Mouse (Mus musculus): ENCODE measurements at regions not wholly inside any gene's neighbourhood (a gene's known extent, or its start where the extent isn't known, plus 50 kb on each side); places are given as distances from the start of the nearest gene placed in this dataset.
A peak's percentile ranks its signal among the peaks of the same experiment; 100 is the strongest.

DNA sequence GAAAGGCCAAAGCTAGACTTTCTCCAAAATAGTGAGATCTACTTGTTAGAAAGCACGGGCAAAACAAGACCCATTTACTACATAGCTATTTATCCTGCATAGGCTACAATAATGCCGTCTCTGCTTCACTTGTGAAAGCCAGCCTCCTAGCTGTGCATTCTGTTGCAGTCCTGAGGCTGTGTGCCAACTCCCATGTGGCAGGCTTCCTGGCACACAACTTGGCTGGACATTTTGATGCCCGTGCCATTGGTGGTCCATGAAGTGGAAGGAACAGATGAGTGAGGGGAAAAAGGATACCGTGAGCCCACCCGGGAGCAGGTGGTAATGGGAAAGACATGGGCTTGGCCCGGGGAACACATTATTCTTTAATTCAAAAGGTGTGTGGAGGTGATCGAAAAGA lies 120.4 kb downstream of the Csl start:
- Histone ChIP-seq H3K9ac (ENCODE audit: low read depth, poor library complexity, severe bottlenecking) (no peak overlapping the region), H3K9me3 (replicated peaks; ENCODE audit: control insufficient read depth, insufficient read depth, low read length, poor library complexity, severe bottlenecking) (no peaks in the 10 kb centered on the region), H3K27me3 (ENCODE audit: control insufficient read depth, insufficient read depth, low read length, poor library complexity, severe bottlenecking) (no peaks in the 10 kb centered on the region; the same call in 1 of the 2 replicates), H3K36me3 (ENCODE audit: control insufficient read depth, insufficient read depth, low read length, poor library complexity, severe bottlenecking) (no peaks in the 10 kb centered on the region), H3K4me1 (ENCODE audit: control insufficient read depth, insufficient read depth, low read length) (no peaks in the 10 kb centered on the region), H3K4me3 (ENCODE audit: low read depth, low read length) (no peak overlapping the region), H3K27ac (ENCODE audit: insufficient read depth, low read length) (no peak overlapping the region)
- no peak for TF ChIP-seq POLR2A (IDR thresholded peaks at IDR 0.05; ENCODE audit: insufficient read depth, low read length)
- no peak for TF ChIP-seq CTCF (IDR thresholded peaks at IDR 0.05; ENCODE audit: low read depth, low read length)
- no peak for TF ChIP-seq EP300 (IDR thresholded peaks at IDR 0.05; ENCODE audit: insufficient read depth, low read depth, low read length)

DNA sequence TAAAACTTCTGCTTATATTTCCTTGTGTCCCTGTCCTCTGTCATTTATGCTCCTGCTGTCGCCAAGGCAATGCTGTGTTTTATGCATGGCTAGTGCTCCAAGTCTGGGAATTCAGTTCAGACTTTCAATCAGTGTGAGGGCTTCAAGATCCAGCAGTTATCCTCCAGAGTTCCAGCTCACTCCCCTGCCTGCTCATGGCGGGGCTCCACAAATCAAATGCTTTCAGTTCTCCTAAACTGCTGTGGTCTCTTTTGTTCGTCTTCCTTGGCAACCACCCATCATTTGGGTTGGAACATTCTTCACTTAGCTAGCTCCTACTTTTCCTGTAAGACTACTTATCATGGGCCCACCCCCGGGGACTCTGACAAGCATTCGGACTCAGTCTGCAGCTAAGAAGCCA lies 120.0 kb downstream of the Csl start:
- no peak for TF ChIP-seq EP300 (IDR thresholded peaks at IDR 0.05; ENCODE audit: insufficient read depth, low read depth, low read length)
- TF ChIP-seq CTCF (IDR thresholded peaks at IDR 0.05; ENCODE audit: low read depth, low read length) = no peak
- TF ChIP-seq POLR2A (IDR thresholded peaks at IDR 0.05; ENCODE audit: insufficient read depth, low read length) = no peak
- Histone ChIP-seq H3K4me3 (ENCODE audit: low read depth, low read length) (no peak overlapping the region), H3K27me3 (ENCODE audit: control insufficient read depth, insufficient read depth, low read length, poor library complexity, severe bottlenecking) (no peaks in the 10 kb centered on the region; the same call in 1 of the 2 replicates), H3K36me3 (ENCODE audit: control insufficient read depth, insufficient read depth, low read length, poor library complexity, severe bottlenecking) (no peaks in the 10 kb centered on the region), H3K4me1 (ENCODE audit: control insufficient read depth, insufficient read depth, low read length) (no peaks in the 10 kb centered on the region), H3K9ac (ENCODE audit: low read depth, poor library complexity, severe bottlenecking) (no peak overlapping the region), H3K27ac (ENCODE audit: insufficient read depth, low read length) (no peak overlapping the region), H3K9me3 (replicated peaks; ENCODE audit: control insufficient read depth, insufficient read depth, low read length, poor library complexity, severe bottlenecking) (no peaks in the 10 kb centered on the region)

DNA sequence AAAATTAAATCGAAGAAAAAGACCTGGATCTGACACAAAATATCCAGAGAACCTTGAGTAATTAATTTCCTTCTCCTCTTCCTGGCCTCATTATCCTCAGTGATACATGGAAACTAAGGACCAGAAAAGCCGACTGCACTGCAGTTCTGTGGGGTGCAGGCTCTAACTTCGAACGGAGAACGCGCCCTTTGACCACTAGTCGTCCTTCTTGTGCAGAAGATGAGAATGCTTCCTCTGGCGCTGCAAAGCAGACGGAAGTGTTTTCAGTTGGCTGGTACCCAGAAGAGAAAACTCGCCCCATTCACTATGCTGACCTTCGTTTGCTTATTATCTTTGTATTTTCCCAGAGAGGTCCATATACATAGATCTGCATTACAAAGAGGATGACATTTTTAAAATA lies 117.7 kb downstream of the Csl start:
- H3K9me3 ChIP-seq (replicated peaks; ENCODE audit: control insufficient read depth, insufficient read depth, low read length, poor library complexity, severe bottlenecking) = no peaks in the 10 kb centered on the region
- TF ChIP-seq EP300 (IDR thresholded peaks at IDR 0.05; ENCODE audit: insufficient read depth, low read depth, low read length) (no peak), CTCF (IDR thresholded peaks at IDR 0.05; ENCODE audit: low read depth, low read length) (peak; percentile 59)
- no peaks in the 10 kb centered on the region; the same call in 1 of the 2 replicates for H3K27me3 ChIP-seq (ENCODE audit: control insufficient read depth, insufficient read depth, low read length, poor library complexity, severe bottlenecking)
- H3K36me3 ChIP-seq (ENCODE audit: control insufficient read depth, insufficient read depth, low read length, poor library complexity, severe bottlenecking) = no peaks in the 10 kb centered on the region
- no peaks in the 10 kb centered on the region for H3K4me1 ChIP-seq (ENCODE audit: control insufficient read depth, insufficient read depth, low read length)
- H3K4me3 ChIP-seq (ENCODE audit: low read depth, low read length) = no peak overlapping the region
- no peak overlapping the region for H3K27ac ChIP-seq (ENCODE audit: insufficient read depth, low read length)
- H3K9ac ChIP-seq (ENCODE audit: low read depth, poor library complexity, severe bottlenecking) = no peak overlapping the region

DNA sequence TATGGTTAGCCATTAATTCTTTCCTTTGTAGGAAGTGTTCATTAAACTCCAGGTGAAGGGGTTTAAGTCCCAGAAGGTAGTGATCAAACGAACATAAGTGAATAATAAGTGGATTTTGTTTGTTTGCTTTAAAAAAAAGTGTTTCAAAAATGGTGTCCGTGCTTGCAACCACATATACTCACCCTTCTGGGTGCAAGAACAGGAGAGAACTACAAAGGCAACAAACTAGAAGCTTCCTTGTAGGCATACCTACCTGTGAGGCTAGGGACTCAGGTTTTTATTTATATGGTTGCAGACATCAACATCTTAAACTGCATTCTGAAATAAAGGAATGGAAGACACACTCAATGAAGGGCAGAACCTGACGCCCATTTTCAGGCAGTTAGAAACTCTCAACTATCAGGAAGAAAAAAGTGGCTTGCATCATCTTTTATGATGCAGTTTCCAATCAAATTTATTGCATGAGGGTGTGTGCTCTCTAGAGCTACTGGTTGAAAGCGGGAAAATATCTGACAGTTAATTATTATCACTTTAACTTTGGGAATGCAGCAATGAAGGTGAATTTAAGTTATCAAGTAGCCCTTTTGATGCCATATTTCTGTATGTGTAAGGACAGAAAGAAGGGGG lies 117.1 kb downstream of the Csl start:
- Histone ChIP-seq H3K27ac (ENCODE audit: insufficient read depth, low read length) (no peak overlapping the region), H3K9ac (ENCODE audit: low read depth, poor library complexity, severe bottlenecking) (no peak overlapping the region), H3K4me3 (ENCODE audit: low read depth, low read length) (no peak overlapping the region), H3K27me3 (ENCODE audit: control insufficient read depth, insufficient read depth, low read length, poor library complexity, severe bottlenecking) (no peaks in the 10 kb centered on the region; the same call in 1 of the 2 replicates), H3K4me1 (ENCODE audit: control insufficient read depth, insufficient read depth, low read length) (no peaks in the 10 kb centered on the region), H3K9me3 (replicated peaks; ENCODE audit: control insufficient read depth, insufficient read depth, low read length, poor library complexity, severe bottlenecking) (no peaks in the 10 kb centered on the region), H3K36me3 (ENCODE audit: control insufficient read depth, insufficient read depth, low read length, poor library complexity, severe bottlenecking) (no peaks in the 10 kb centered on the region)
- TF ChIP-seq POLR2A (IDR thresholded peaks at IDR 0.05; ENCODE audit: insufficient read depth, low read length) (no peak), EP300 (IDR thresholded peaks at IDR 0.05; ENCODE audit: insufficient read depth, low read depth, low read length) (no peak), CTCF (IDR thresholded peaks at IDR 0.05; ENCODE audit: low read depth, low read length) (no peak)

DNA sequence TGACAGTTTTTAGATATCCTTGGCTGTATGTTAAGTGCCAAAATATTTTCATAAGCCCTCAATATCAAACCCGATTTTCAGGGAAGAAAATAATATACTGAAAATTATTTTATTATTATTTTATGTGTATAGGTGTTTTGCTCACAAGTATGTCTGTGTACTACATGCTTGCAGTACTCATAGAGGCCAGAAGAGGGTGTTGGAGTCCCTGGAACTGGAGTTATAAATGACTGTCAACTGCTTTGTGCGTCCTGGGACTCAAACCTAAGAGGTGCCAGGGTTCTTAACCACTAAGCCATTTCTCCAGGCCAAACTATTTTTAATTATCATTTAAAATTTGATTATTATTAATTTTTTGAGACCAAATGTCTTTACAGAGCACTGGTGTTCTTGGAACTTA lies 114.5 kb downstream of the Csl start:
- no peaks in the 10 kb centered on the region for H3K27me3 ChIP-seq (ENCODE audit: control insufficient read depth, insufficient read depth, low read length, poor library complexity, severe bottlenecking)
- no peaks in the 10 kb centered on the region for H3K4me1 ChIP-seq (ENCODE audit: control insufficient read depth, insufficient read depth, low read length)
- H3K36me3 ChIP-seq (ENCODE audit: control insufficient read depth, insufficient read depth, low read length, poor library complexity, severe bottlenecking) = no peaks in the 10 kb centered on the region
- no peaks in the 10 kb centered on the region for H3K9me3 ChIP-seq (replicated peaks; ENCODE audit: control insufficient read depth, insufficient read depth, low read length, poor library complexity, severe bottlenecking)
- no peak for TF ChIP-seq CTCF (IDR thresholded peaks at IDR 0.05; ENCODE audit: low read depth, low read length)
- no peak for TF ChIP-seq POLR2A (IDR thresholded peaks at IDR 0.05; ENCODE audit: insufficient read depth, low read length)
- TF ChIP-seq EP300 (IDR thresholded peaks at IDR 0.05; ENCODE audit: insufficient read depth, low read depth, low read length) = no peak
- H3K9ac ChIP-seq (ENCODE audit: low read depth, poor library complexity, severe bottlenecking) = no peak overlapping the region
- H3K27ac ChIP-seq (ENCODE audit: insufficient read depth, low read length) = no peak overlapping the region
- H3K4me3 ChIP-seq (ENCODE audit: low read depth, low read length) = no peak overlapping the region

DNA sequence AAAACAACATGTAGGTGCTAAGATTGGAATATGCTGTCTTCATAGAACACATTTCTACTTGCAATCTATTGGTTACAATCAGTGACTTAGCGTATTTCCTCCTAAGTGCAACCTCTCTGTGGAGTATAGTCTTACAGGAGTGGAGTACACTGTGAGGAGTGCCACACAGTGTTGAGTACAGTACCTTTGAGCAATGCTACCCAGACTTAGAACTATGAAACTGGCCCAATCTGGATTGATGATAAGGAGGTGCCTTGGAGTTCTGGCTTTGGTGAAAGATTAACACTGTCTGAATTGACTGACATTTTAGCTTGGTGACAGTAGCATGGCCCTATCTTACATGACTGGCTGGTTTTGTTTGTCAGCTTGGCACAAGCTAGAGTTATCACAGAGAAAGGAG lies 107.4 kb downstream of the Csl start:
- H3K4me1 ChIP-seq (ENCODE audit: control insufficient read depth, insufficient read depth, low read length) = no peaks in the 10 kb centered on the region
- no peaks in the 10 kb centered on the region for H3K9me3 ChIP-seq (replicated peaks; ENCODE audit: control insufficient read depth, insufficient read depth, low read length, poor library complexity, severe bottlenecking)
- H3K27me3 ChIP-seq (ENCODE audit: control insufficient read depth, insufficient read depth, low read length, poor library complexity, severe bottlenecking) = no peaks in the 10 kb centered on the region
- TF ChIP-seq CTCF (IDR thresholded peaks at IDR 0.05; ENCODE audit: low read depth, low read length) = no peak
- no peak for TF ChIP-seq EP300 (IDR thresholded peaks at IDR 0.05; ENCODE audit: insufficient read depth, low read depth, low read length)
- TF ChIP-seq POLR2A (IDR thresholded peaks at IDR 0.05; ENCODE audit: insufficient read depth, low read length) = no peak
- H3K27ac ChIP-seq (ENCODE audit: insufficient read depth, low read length) = no peak overlapping the region
- no peaks in the 10 kb centered on the region for H3K36me3 ChIP-seq (ENCODE audit: control insufficient read depth, insufficient read depth, low read length, poor library complexity, severe bottlenecking)
- no peak overlapping the region for H3K4me3 ChIP-seq (ENCODE audit: low read depth, low read length)
- H3K9ac ChIP-seq (ENCODE audit: low read depth, poor library complexity, severe bottlenecking) = no peak overlapping the region

Data from ES-Bruce4 (cell line).